Mouse (Mus musculus) G1E (cell line): Measurements from ENCODE around the gene Exoc8. TPM values are rescaled to one million over a fixed set of nuclear protein-coding genes. Genes with fewer than 3 reads are reported as not detected.

Experiments used
- ATAC-seq: 2 replicates; pipeline ENCODE4 v1.8.0; 2016; ENCODE audit warnings: mild to moderate bottlenecking; ENCODE audit not compliant: insufficient number of reproducible peaks, poor library complexity, low FRiP score, severe bottlenecking; ENCODE audit errors: extremely low read depth
- DNase-seq: peaks from one replicate; pipeline ENCODE4 v3.0.0; 2012; ENCODE audit warnings: low spot score
- H3K27me3 ChIP-seq: 2 replicates; pipeline ENCODE4 v1.6.1; 2012; ENCODE audit warnings: mild to moderate bottlenecking, low read length, inconsistent platforms; ENCODE audit not compliant: insufficient read depth
- H3K36me3 ChIP-seq: replicated peaks from 2 replicates; pipeline ENCODE3; 2012; ENCODE audit warnings: mild to moderate bottlenecking, inconsistent platforms
- H3K4me1 ChIP-seq: 2 replicates; pipeline ENCODE4 v1.6.1; 2012; ENCODE audit warnings: low read depth, low read length, inconsistent platforms, mixed read lengths; ENCODE audit not compliant: insufficient read depth
- H3K4me3 ChIP-seq: 2 replicates; pipeline ENCODE4 v1.5.1; 2012; ENCODE audit warnings: low read depth, mild to moderate bottlenecking, inconsistent platforms, low read length, moderate library complexity, mixed read lengths
- H3K9me3 ChIP-seq: replicated peaks from 2 replicates; pipeline ENCODE4 v1.6.1; 2012; ENCODE audit warnings: inconsistent platforms
- CTCF ChIP-seq: IDR thresholded peaks from 2 replicates; pipeline ENCODE4 v1.5.1; 2012; ENCODE audit warnings: low read depth, low read length, inconsistent platforms, mixed read lengths
- GATA1 ChIP-seq: IDR thresholded peaks from 2 replicates; pipeline ENCODE4 v1.6.1; 2012; ENCODE audit warnings: borderline replicate concordance, low read length, inconsistent platforms, mixed read lengths
- GATA2 ChIP-seq: IDR thresholded peaks from 2 replicates; pipeline ENCODE4 v1.6.1; 2012; ENCODE audit warnings: low read depth, low read length, inconsistent platforms, borderline replicate concordance
- POLR2AphosphoS5 ChIP-seq: IDR thresholded peaks from 2 replicates; pipeline ENCODE4 v1.6.1; 2012; ENCODE audit warnings: low read depth, low read length, inconsistent platforms; ENCODE audit not compliant: insufficient replicate concordance
- TAL1 ChIP-seq: conservative IDR thresholded peaks from 2 replicates; pipeline ENCODE4 v1.6.1; 2012; ENCODE audit warnings: low read depth, low read length, inconsistent platforms, mixed read lengths
- polyA plus RNA-seq: library from polyadenylated mRNA; stranded (reverse); fragments of >175 nt; gene quantifications from 2 replicates; pipeline ENCODE4 v1.2.3, GENCODE M21; 2012
- total RNA-seq, 2 experiments: library from RNA; stranded (forward) in 1 of 2; stranded (reverse) in 1 of 2; fragments of 200-1000 nt in 1 of 2; fragments of >200 nt in 1 of 2; fragmentation: Nextera tagmentation in 1 of 2; gene quantifications; 2 replicates each; pipeline ENCODE4 v1.2.3; 2014 to 2017

Gene Exoc8
- total and polyA plus RNA-seq, 3 experiments = 10.4 to 24.8 (median 14.4) TPM

DNA sequence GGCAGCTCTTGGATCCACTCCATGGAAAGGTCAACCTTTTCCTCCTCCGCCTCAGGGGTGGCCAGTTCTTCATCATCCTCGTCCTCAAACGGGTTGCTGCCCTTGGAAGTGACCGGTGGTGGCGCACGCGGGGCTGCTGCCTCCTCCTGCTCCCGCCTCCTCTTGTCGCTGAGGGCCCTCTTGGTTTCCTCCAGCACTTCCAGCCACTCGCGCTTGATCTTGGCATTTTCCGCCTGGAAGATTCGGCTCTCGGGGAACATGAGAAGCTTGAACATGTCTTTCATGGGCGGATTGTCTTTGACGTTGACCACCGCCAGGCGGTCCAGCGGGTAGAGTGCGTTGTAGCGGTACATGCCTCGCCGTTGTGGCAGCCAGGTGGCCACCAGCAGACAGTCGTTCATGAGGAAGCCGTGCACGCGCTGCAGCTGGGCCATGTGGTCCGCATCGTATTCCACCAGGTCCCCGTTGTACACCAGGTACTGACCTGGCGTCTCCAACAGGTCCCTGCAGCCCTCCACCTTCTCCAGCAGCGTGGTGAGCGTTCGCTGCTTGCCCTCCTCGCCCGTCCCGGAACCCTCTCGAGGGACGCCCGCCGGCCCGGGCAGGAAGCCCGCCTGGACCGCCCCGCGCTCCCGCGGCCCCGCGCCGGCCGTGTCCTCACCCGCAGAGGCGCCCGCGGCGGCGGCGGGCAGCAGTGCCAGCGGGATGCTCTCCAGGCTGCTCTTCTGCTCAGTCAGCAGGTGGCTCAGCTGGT lies 696 bp downstream of the Exoc8 start:
- H3K36me3 ChIP-seq = peaks cover 83% of the 10 kb centered on the region
- TF ChIP-seq TAL1 (no peak), GATA1 (no peak), POLR2AphosphoS5 (no peak), CTCF (no peak), GATA2 (no peak)
- H3K4me1 ChIP-seq = peaks cover 75% of the 10 kb centered on the region
- peak overlapping the region; percentile 96 for H3K4me3 ChIP-seq
- no peaks in the 10 kb centered on the region for H3K9me3 ChIP-seq
- peak; percentile 64 for ATAC-seq
- DNase-seq = peak; percentile 73
- no peaks in the 10 kb centered on the region for H3K27me3 ChIP-seq

DNA sequence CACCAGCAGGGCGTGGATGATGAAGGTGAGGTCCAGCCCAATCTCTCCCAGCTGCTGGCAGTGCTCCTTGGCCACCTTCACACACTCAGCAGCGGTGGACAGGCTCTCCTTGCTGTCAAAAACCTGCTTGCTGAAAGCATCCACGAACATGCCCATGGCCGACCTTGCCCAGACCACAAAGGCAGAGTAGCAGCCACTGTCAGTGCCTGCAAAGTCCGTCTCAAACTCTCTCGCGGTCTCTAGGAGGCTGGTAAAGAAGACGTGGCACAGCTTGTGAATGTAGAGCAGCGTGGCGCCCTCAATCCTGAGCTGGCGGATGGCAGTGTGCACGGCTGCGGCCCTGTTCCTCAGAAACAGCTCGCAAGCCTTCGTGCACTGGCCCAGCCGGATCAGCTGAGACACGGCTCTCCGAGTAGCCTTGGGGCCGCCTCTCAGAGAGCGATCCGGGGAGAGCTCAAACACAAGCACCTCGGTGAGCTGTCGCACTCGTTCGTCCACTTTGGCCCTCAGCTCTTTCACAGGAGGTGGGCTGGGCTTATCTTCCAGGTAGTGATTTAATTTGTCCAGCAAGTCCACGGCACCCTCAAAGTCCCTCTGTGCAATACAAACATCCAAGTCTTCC lies 1.4 kb downstream of the Exoc8 start:
- H3K9me3 ChIP-seq = no peaks in the 10 kb centered on the region
- TF ChIP-seq GATA2 = no peak
- DNase-seq (no peak), ATAC-seq (no peak)
- peak overlapping the region; percentile 96 for H3K4me3 ChIP-seq
- peaks cover 84% of the 10 kb centered on the region for H3K36me3 ChIP-seq
- H3K27me3 ChIP-seq = no peaks in the 10 kb centered on the region
- peaks cover 74% of the 10 kb centered on the region for H3K4me1 ChIP-seq

GRCm38 (mm10) chr8:124892596-124892995 lies 4.9 kb downstream of the Exoc8 start:
- TF ChIP-seq GATA2 (no peak), CTCF (no peak), TAL1 (no peak), GATA1 (no peak), POLR2AphosphoS5 (no peak)
- H3K4me1 ChIP-seq = peaks cover 64% of the 10 kb centered on the region
- DNase-seq (no peak), ATAC-seq (no peak)
- H3K9me3 ChIP-seq = peaks cover 4% of the 10 kb centered on the region
- H3K4me3 ChIP-seq = no peak overlapping the region; the same call in 1 of the 2 replicates
- peaks cover 90% of the 10 kb centered on the region for H3K36me3 ChIP-seq
- no peaks in the 10 kb centered on the region for H3K27me3 ChIP-seq

DNA sequence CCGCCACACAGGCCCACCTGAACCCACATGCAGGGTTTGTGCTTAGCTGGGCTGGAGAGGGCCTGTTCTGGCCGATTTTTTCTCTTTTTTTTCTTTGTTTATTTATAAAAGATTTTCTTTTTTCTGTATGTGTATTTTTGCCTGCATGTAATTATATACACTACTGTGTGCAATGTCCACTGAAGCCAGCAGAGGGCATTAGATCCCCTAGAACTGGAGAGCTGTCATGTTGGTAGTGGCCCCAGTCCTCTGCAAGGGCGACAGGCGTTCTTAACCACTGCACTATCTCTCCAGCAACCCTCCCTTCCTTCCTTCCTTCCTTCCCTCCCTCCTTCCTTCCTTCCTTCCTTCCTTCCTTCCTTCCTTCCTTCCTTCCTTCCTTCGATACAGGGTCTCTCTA lies 9.1 kb downstream of the Exoc8 start:
- DNase-seq = no peak
- no peak overlapping the region for H3K4me3 ChIP-seq
- no peak for ATAC-seq
- TF ChIP-seq GATA2 = no peak
- TF ChIP-seq GATA1 = no peak
- no peak for TF ChIP-seq POLR2AphosphoS5
- peaks cover 98% of the 10 kb centered on the region for H3K36me3 ChIP-seq
- H3K4me1 ChIP-seq = peaks cover 29% of the 10 kb centered on the region
- peaks cover 8% of the 10 kb centered on the region for H3K9me3 ChIP-seq
- H3K27me3 ChIP-seq = no peaks in the 10 kb centered on the region

DNA sequence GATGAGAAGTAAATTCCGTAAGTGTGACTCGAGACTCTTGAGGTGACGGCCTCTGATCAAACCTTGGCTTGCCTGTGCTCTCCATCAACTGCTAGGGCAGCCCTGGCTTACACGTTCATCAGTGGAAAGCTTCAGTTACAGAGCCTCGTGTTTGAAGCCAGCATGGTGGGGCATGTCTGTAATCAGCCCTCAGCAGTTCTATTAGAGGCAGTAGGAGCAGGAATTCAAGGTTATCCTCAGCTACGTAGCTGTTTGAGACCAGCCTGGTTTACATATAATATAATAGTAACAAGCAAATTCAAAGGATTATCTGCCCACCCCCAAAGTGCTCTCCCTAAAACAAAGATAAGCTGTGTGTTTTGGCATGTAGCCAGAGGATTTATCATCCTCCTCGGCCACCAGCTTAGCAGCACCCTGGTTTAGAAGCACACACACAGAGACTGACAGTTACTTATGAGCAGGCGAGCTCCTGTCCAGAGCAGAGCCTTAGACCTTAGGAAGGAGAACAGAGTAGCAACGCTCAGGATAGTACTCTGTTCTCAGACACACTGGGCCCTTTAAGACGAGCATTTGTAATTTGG lies 18.5 kb downstream of the Exoc8 start:
- Histone ChIP-seq H3K4me1 (peaks cover 12% of the 10 kb centered on the region; the same call in 1 of the 2 replicates), H3K27me3 (no peaks in the 10 kb centered on the region), H3K9me3 (no peaks in the 10 kb centered on the region), H3K36me3 (peaks cover 98% of the 10 kb centered on the region), H3K4me3 (no peak overlapping the region)
- ATAC-seq (no peak), DNase-seq (no peak)
- no peak for TF ChIP-seq GATA2
- no peak for TF ChIP-seq GATA1
- no peak for TF ChIP-seq TAL1
- no peak for TF ChIP-seq CTCF
- TF ChIP-seq POLR2AphosphoS5 = no peak

- Histone ChIP-seq H3K4me1 (peaks cover 12% of the 10 kb centered on the region; the same call in 1 of the 2 replicates), H3K9me3 (no peaks in the 10 kb centered on the region), H3K4me3 (no peak overlapping the region), H3K36me3 (peaks cover 98% of the 10 kb centered on the region), H3K27me3 (no peaks in the 10 kb centered on the region)
- DNase-seq (no peak), ATAC-seq (no peak)
- TF ChIP-seq TAL1 = no peak
- no peak for TF ChIP-seq POLR2AphosphoS5
- no peak for TF ChIP-seq GATA1
- TF ChIP-seq CTCF = no peak
- TF ChIP-seq GATA2 = no peak
Measured at GRCm38 (mm10) chr8:124878141-124878540, 19.4 kb downstream of the Exoc8 start.
